Mouse (Mus musculus) liver, embryonic 14.5 days (tissue): ENCODE measurements around the gene Tcl1b4. TPM values are rescaled to one million over a fixed set of nuclear protein-coding genes. Genes with fewer than 3 reads are reported as not detected.
A peak's percentile ranks its signal among the peaks of the same experiment; 100 is the strongest.
"Not testable (repeated sequence)": the region's sequence is repeated elsewhere in the genome, so short reads cannot be mapped to it uniquely, and the experiment has no call there.

Experiments used
- ATAC-seq: fragments of 200-750 bp; cut with Nextera tagmentation; 2 replicates; pipeline ENCODE4 v1.8.0; 2017; ENCODE audit warnings: moderate number of reproducible peaks, mild to moderate bottlenecking, moderate library complexity; ENCODE audit not compliant: insufficient read depth
- DNase-seq, 3 experiments: peaks; one replicate each; pipeline ENCODE4 v3.0.0-alpha.2; 2012 to 2013; ENCODE audit warnings: low read depth in 3 of 3, low spot score in 3 of 3
- H3K27ac ChIP-seq: fragments of 300-500 bp; sonication (generic); 2 replicates; pipeline ENCODE4 v1.5.1; 2014; ENCODE audit warnings: moderate library complexity, mild to moderate bottlenecking, control low read depth, inconsistent platforms
- H3K27me3 ChIP-seq: fragments of 300-500 bp; sonication (generic); 2 replicates; pipeline ENCODE4 v1.6.1; 2014; ENCODE audit warnings: mild to moderate bottlenecking, low read length, moderate library complexity; ENCODE audit not compliant: control insufficient read depth, insufficient read depth
- H3K36me3 ChIP-seq: fragments of 300-500 bp; sonication (generic); replicated peaks from 2 replicates; pipeline ENCODE4 v1.6.1; 2014; ENCODE audit warnings: low read depth; ENCODE audit not compliant: control insufficient read depth, insufficient read depth
- H3K4me1 ChIP-seq, 2 experiments: fragments of 200-500 bp in 1 of 2; fragments of 300-500 bp in 1 of 2; sonication (generic) in 1 of 2; replicated peaks; 2 replicates each; pipeline ENCODE4 v1.6.1; 2012 to 2014; ENCODE audit warnings: antibody characterized with exemption in 1 of 2, inconsistent platforms in 1 of 2, low read length in 1 of 2; ENCODE audit not compliant: control insufficient read depth in 2 of 2, insufficient read depth in 2 of 2
- H3K4me2 ChIP-seq: fragments of 300-500 bp; sonication (generic); 2 replicates; pipeline ENCODE4 v1.6.1; 2014; ENCODE audit warnings: low read depth, mild to moderate bottlenecking, control low read depth, moderate library complexity
- H3K4me3 ChIP-seq, 2 experiments: fragments of 200-500 bp in 1 of 2; fragments of 300-500 bp in 1 of 2; sonication (generic) in 1 of 2; 2 replicates each; pipeline ENCODE4 v1.5.1; 2012 to 2014; ENCODE audit warnings: low read depth in 2 of 2, low read length in 2 of 2, mild to moderate bottlenecking in 2 of 2, control low read depth in 1 of 2, inconsistent platforms in 1 of 2, moderate library complexity in 1 of 2; ENCODE audit not compliant: insufficient read depth in 1 of 2
- H3K9ac ChIP-seq: fragments of 300-500 bp; sonication (generic); replicated peaks from 2 replicates; pipeline ENCODE4 v1.6.1; 2014; ENCODE audit warnings: mild to moderate bottlenecking, control low read depth, moderate library complexity
- H3K9me3 ChIP-seq: fragments of 300-500 bp; sonication (generic); 2 replicates; pipeline ENCODE4 v1.6.1; 2016; ENCODE audit warnings: low read length, mixed read lengths; ENCODE audit not compliant: control insufficient read depth
- CTCF ChIP-seq: IDR thresholded peaks from 2 replicates; pipeline ENCODE4 v1.5.1; 2016; ENCODE audit warnings: antibody characterized with exemption, low read depth, control low read depth
- WGBS: fragments of 180-500 bp; shearing (Covaris S2); extraction: QIAGEN DNeasy Blood & Tissue Kit; methylation state at CpG from one replicate; pipeline ENCODE4 v1.1.7; 2014; ENCODE audit not compliant: insufficient replicate concordance; 5-methylcytosine and 5-hydroxymethylcytosine counted together
- polyA plus RNA-seq, 2 experiments: library from polyadenylated mRNA; depleted of rRNA in 1 of 2; stranded (reverse) in 1 of 2; unstranded in 1 of 2; fragments of >200 nt; fragmentation: Nextera tagmentation in 1 of 2; extraction: Ambion mirVana in 1 of 2; gene quantifications; 2 replicates each; pipeline versions ENCODE4 v1.2.1 to v1.2.3; 2012 to 2014

Gene Tcl1b4
- polyA plus RNA-seq, 2 experiments, result not detected

GRCm38 (mm10) chr12:105174318-105174717, 27.4 kb upstream of the Tcl1b4 start:
- WGBS, result 10% methylated on average over 2 of the region's 2 CpGs
- H3K9me3 ChIP-seq, ATAC-seq, H3K27me3 ChIP-seq, H3K9ac ChIP-seq, DNase-seq, H3K4me2 ChIP-seq, H3K27ac ChIP-seq, H3K36me3 ChIP-seq, H3K4me1 ChIP-seq, H3K4me3 ChIP-seq: not testable (repeated sequence)
- peak; percentile 67 for TF ChIP-seq CTCF

DNA sequence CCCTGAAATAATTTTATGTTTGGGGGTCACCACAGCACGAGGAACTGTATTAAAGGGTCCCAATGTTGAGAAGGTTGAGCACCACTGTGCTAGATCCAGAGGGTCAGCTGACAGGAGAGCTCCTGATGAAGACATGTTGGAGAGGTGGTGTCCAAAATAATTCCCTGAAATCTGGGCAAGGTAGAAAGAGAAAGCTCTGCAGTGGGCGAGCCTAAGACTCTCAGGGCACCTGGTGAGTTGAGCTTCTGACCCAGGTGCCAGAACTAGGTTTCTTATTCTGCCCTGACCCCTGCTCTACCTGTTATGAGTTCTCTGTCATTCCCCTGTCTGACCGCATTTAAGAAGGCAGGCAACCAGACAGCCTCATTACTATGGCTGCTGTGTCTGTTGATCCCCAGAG, 25.7 kb upstream of the Tcl1b4 start, which contains the start of gene Tcl1b5:
TSS of gene Tcl1b5 (plus strand) at position 301 of the 400 bp plus-strand sequence.
- H3K9me3 ChIP-seq, H3K9ac ChIP-seq, ATAC-seq, H3K36me3 ChIP-seq, H3K27me3 ChIP-seq, H3K4me1 ChIP-seq, DNase-seq, H3K27ac ChIP-seq, H3K4me2 ChIP-seq, H3K4me3 ChIP-seq: not testable (repeated sequence)
- 34% methylated on average over 3 of the region's 3 CpGs for WGBS

DNA sequence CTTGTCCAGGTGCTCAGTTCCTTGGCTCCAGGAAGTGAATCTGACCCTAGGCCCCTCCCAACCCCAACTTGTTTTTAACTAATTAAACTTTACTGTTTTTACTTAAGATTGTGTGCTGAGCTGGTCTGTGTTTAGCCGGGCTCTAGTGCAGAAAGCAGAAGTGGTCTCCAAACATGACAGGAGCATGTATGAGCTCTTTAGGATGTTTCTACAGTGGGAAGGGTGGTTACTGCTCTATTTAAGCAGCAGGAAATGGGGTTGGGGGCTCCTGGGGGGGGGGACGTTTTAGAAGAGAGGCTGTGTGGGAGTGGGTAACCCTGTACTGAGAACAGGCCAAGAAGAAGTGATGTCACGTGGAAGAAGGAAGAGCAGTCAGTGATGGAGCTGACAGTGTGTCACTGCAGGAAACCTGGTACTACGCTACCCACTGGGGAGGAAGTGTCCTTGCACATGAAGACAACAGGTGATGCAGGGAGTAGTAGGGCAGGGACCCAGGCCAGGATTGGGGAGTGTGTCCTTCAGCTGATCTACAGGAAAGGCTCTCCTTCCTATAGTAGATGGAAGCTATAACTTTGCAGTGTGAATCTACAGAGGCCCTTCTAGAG, 20.6 kb upstream of the Tcl1b4 start:
- not testable (repeated sequence) for H3K36me3 ChIP-seq, H3K9ac ChIP-seq, H3K4me2 ChIP-seq, ATAC-seq, H3K4me1 ChIP-seq, H3K27me3 ChIP-seq, H3K4me3 ChIP-seq, H3K9me3 ChIP-seq, H3K27ac ChIP-seq, DNase-seq
- WGBS, result 17% methylated on average over 4 of the region's 4 CpGs

DNA sequence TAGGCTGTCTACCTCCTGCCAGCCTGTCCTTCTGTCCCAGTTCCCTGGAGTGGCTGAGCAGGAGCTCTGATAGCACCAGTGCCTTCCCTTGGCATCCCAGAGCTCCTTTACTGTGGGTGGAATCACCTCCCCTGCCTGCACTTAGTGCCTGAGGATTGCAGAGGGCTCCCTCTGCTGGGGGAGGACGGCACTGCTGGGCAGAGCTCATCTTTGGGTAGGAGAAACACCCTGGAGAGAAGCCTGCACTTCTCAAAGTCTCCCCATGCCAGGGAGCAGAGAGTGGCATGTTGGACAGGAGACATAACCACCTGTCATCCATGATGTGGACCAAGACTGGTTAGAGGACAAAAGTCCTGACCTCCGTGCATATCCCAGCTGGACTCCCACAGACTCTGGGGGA, 12.8 kb upstream of the Tcl1b4 start:
- H3K9ac ChIP-seq, H3K4me1 ChIP-seq, H3K27me3 ChIP-seq, ATAC-seq, H3K4me3 ChIP-seq, DNase-seq, H3K4me2 ChIP-seq, H3K9me3 ChIP-seq, H3K27ac ChIP-seq, H3K36me3 ChIP-seq: not testable (repeated sequence)
- 13% methylated on average over 2 of the region's 2 CpGs for WGBS
- TF ChIP-seq CTCF, result peak; percentile 69

DNA sequence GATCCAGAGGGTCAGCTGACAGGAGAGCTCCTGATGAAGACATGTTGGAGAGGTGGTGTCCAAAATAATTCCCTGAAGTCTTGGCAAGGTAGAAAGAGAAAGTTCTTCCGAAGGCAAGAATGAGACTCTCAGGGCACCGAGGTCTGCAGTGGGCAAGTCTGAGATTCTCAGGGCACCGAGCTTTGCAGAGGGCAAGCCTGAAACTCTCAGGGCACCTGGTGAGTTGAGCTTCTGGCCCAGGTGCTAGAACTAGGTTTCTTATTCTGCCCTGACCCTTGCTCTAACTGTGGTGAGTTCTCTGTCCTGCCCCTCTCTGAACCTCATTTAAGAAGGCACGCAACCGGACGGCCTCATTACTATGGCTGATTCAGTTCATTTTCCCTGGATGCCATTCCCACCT, 11.0 kb upstream of the Tcl1b4 start, which contains the start of gene Tcl1b3:
TSS of gene Tcl1b3 (plus strand) at position 301 of the 400 bp plus-strand sequence.
- 63% methylated on average over 6 of the region's 6 CpGs for WGBS
- H3K4me3 ChIP-seq, H3K36me3 ChIP-seq, H3K9me3 ChIP-seq, DNase-seq, H3K4me2 ChIP-seq, H3K4me1 ChIP-seq, H3K27ac ChIP-seq, H3K9ac ChIP-seq, H3K27me3 ChIP-seq, ATAC-seq: not testable (repeated sequence)

- WGBS, result 51% methylated on average over 7 of the region's 7 CpGs
These were observed 1.9 kb upstream of the Tcl1b4 start for GRCm38 (mm10) chr12:105199684-105200497.

More at GRCm38 (mm10) chr12:105199684-105200497, 1.9 kb upstream of the Tcl1b4 start:
- H3K4me1 ChIP-seq, H3K36me3 ChIP-seq, H3K9ac ChIP-seq, H3K4me2 ChIP-seq, H3K4me3 ChIP-seq, H3K27ac ChIP-seq, H3K27me3 ChIP-seq, ATAC-seq, H3K9me3 ChIP-seq, DNase-seq: not testable (repeated sequence)
